In the genomic region with DNA sequence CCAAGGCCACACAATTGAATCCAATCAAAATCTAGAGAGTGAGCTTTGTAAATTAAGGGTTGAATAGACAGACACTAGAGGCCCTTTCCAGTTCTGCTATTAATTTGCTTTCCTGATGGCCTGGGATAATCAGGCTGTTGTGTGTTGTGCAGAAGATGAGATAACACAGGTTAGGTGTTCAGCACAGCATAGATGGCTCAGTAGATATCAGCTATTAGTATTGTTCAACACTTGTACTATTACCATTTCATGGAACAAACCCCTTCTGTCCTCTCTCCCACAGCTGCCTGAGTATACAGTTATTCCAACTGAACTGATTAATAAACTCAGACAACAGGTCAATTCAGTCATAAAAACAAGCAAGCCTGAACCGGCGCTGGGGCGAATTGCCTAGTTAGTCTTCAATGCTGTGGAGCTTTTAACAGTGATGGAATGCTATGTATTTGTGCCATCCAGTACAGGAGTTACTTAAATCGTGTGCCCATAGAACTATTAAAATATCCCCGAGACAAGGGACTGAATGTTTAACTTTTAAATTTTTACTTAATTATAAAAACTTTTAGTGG, we compare ENCODE assay signal across 13 mouse cellular contexts.
"Had no signal": no experiment of that assay in that cellular context is flagged by ENCODE, and none has a peak within 500 bp of the region (broad histone marks: within the 10 kb centered on the region; RNA-seq: fewer than 3 reads in every experiment).

No protein-coding gene starts in this region.

- H3K9me3 ChIP-seq: intestine, embryonic 15.5 days; liver, embryonic 13.5 days had no signal

- H3K27ac ChIP-seq: intestine, embryonic 15.5 days; layer of hippocampus, adult 2 months; left cerebral cortex, adult 2 months; liver, embryonic 13.5 days had no signal

- H3K36me3 ChIP-seq: intestine, embryonic 15.5 days; liver, embryonic 13.5 days had no signal

- H3K27me3 ChIP-seq: intestine, embryonic 15.5 days; liver, embryonic 13.5 days had no signal

- ATAC-seq: intestine, embryonic 15.5 days had no signal

- H3K4me3 ChIP-seq: intestine, embryonic 15.5 days; layer of hippocampus, adult 2 months; left cerebral cortex, adult 2 months; liver, embryonic 13.5 days had no signal

- H3K4me1 ChIP-seq: intestine, embryonic 15.5 days; liver, embryonic 13.5 days had no signal

- H3K4me2 ChIP-seq: intestine, embryonic 15.5 days; liver, embryonic 13.5 days; midbrain, embryonic 11.5 days had no signal

- DNase-seq: layer of hippocampus, adult 9-11 months; liver, embryonic 13.5 days; lung, adult 2 months; lung, postnatal 14 days; lung, postnatal 4 days; midbrain, embryonic 14.5 days; right cerebral cortex, postnatal 25 days; thymus, adult 18-20 months; thymus, postnatal 36 days had no signal

- H3K9ac ChIP-seq: intestine, embryonic 15.5 days; liver, embryonic 13.5 days had no signal
